Mouse (Mus musculus): ENCODE data around the gene Parvb.

Parvb gene

GRCm38 (mm10) chr15:84217969-84218782, 13.7 kb upstream of the Parvb start:
- no peak for DNase-seq

- no peak for DNase-seq
Observed at GRCm38 (mm10) chr15:84218783-84219271, 13.0 kb upstream of the Parvb start.

- DNase-seq = no peak
Observed at GRCm38 (mm10) chr15:84221539-84221938, 10.3 kb upstream of the Parvb start.

DNA sequence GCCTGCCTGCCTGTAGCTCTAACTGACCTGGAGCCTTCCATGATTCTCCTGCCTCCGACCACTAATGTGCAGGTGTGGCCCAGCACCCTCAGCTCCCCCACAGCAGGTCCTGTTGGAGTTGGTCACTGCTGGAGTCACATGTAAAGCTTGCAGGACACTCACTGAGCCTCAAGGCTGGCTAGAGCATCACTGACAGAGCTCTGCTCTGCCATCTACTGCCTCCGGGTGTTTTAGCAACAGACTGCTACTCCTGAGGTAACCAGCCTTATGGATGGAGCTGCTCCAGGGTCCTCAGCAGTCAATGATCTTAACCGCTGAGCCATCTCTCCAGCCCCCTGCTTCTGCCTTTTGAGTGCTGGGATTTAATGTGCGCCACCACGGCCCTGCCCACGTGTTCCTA, 8.4 kb upstream of the Parvb start:
- DNase-seq = peak; percentile 35

- DNase-seq = no peak
Observed at GRCm38 (mm10) chr15:84224779-84225178, 7.1 kb upstream of the Parvb start.

- DNase-seq = no peak
Observed at GRCm38 (mm10) chr15:84226918-84227317, 4.9 kb upstream of the Parvb start.

GRCm38 (mm10) chr15:84230661-84231060, 1.2 kb upstream of the Parvb start:
- no peak for DNase-seq

DNA sequence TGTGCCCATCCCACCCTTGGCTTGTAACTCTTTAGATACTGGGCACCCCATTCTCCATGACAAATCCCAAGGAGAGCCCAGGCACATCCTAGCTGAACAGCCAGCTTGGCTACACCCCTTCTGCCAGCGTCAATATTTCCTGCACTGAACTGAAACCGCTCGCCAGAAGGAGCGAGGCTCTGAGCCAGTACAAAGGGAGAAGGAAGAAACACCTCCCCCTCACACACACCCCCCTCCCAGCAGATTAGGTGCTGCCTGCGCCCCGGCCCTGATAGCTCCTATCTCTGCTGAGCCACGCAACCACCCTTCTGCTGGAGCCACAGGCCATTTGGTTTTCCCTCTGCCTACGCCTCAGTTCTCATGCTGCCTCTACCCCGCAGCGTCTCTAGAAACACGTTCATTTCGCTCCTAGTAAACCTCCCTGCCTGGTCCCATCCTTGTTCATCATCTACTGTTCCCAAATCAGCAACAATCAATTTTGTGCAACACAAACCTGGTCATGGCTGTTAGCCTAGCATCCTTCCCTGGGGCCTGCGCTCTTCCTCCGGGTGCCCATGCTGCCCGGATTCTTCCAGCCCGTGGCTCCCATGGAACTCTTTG, 630 bp upstream of the Parvb start:
- DNase-seq = peak; percentile 69

GRCm38 (mm10) chr15:84232609-84233008, 766 bp downstream of the Parvb start:
- no peak for DNase-seq

DNA sequence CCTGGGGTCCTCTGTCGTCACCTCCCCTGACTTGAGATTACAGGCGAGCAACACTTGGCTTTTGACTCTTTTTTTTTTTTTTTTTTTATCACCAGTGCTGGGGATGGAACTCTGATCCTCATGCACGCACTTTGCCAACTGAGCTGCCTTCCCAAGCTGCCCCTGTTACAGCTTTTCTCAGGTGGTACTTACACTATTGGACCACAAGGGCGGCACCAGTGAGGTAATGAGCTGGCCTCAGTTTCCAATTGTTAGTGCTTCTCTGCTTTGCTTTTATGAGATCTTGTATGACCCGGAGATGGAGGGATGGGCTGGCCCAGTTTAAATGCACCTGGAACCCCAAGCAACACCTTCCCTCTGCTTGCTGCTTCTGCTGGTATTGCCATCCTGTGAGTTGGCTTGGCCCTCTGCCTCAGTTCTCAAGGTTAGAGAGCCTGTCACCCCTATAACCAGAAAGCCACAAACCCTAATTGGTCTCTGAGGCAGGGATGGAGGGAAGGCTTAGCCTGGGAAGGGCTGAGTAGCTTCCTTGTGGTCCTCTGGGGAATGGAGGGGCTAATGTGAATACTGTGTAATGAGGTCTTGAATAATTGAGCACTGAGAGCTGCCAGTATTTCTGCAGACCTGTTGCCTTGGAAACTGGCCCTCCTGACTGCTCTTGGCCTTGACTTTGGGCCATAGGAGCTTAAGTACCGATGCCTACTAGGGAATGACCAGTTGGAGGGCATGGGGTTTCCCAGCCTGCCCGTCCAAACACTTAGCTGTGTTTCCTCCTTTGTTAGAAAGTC, 3.1 kb downstream of the Parvb start:
- DNase-seq = no peak

- no peak for DNase-seq
Observed at GRCm38 (mm10) chr15:84235646-84236045, 3.8 kb downstream of the Parvb start.

DNA sequence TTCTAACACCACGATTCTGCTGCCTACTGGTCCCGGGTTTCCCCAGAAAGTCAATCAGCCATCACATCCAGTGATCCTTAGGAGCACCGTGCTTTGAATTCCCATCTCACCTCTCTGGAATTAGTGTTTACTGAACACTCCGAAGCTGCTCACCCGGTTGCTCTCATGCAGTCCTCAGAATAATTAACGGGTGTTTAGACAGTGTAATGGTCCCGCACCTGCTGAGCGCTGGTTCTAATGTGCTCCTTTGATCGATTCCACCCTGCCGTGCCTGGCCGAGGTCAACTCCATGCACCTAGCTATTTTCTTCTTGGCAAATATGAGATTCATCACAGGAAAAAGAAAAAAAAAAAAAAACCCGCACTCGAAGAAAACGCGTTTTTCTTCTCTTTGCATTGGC, 6.7 kb downstream of the Parvb start:
- DNase-seq = no peak

DNA sequence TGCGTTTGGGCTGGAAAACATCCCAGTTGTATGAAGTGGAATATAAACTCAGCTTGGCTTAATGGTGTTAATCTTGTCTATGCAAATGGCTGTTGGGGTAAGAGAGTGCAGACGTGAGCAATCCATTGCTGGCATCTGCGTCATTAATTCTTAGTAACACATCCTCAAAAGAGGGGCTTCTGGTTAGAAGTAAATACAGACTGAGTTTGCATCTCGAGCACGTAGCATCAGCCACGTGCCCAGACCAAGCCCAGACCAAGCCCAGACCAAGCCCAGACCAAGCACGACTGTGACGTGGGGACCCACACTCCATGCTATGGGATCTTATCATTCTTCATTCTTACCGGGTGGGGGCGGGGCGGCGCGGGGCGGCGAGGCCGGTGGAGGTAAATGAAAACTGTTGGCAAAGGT, 7.2 kb downstream of the Parvb start:
- DNase-seq = no peak

GRCm38 (mm10) chr15:84241520-84241919, 9.7 kb downstream of the Parvb start:
- no peak for DNase-seq

DNA sequence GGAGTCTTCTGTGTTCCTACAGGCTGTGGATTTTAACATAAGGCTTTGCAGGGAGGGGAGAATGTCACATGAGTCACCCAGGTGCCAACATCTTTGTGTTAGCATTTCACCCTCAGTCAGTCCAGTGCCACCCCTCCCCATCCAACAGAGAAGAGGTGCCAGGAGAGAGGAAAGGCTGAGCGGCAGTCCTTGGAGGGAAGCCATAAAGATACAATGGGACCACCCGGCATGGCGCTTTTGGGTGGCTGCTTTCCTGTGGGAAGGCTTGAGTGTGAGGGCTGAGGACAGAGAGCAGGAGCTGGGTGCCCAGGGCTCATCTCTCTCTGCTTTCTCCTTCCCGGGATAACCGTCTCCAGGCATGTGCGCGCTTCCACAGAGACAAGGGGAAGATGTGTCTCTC, 13.3 kb downstream of the Parvb start:
- DNase-seq = no peak

DNA sequence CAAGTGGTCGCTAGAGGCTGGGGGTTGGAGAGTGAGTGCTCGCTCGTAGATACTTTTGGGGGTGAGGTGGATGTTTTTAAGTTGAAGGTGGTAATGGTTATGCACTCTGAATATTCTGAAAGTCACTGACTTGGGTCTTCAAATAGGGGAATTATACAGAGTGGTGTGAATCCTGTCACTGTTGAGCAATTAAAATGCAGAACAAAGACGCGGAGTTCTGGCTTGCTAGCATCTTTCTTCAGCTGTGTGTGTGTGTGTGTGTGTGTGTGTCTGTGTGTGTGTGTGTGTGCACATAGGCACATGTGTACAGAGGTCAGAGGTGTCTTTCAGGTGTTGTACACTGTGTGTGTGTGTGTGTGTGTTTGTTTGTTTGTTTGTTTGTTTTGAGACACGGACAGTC, 14.4 kb downstream of the Parvb start:
- no peak for DNase-seq

DNA sequence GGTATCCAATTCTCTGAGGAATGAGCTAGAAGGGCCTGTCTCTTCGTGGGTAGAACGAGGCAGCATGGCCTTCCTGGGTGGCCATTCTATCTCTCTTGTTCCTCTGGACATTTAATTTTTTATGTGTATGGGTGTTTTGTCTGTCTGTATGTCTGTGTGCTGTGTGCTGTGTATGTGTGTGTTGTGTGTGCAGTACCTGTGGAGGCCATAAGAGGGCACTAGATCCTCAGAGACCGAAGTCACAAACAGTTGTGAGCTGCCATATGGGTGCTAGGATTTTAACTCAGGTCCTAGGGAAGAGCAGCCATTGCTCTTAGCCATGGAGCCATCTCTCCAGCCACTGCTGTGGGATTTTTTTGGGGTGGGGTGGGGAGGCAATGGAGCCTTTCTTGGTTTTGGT, 15.5 kb downstream of the Parvb start:
- no peak for DNase-seq

GRCm38 (mm10) chr15:84251227-84251626, 19.4 kb downstream of the Parvb start:
- DNase-seq = no peak

GRCm38 (mm10) chr15:84252645-84253044, 20.8 kb downstream of the Parvb start:
- no peak for DNase-seq

DNA sequence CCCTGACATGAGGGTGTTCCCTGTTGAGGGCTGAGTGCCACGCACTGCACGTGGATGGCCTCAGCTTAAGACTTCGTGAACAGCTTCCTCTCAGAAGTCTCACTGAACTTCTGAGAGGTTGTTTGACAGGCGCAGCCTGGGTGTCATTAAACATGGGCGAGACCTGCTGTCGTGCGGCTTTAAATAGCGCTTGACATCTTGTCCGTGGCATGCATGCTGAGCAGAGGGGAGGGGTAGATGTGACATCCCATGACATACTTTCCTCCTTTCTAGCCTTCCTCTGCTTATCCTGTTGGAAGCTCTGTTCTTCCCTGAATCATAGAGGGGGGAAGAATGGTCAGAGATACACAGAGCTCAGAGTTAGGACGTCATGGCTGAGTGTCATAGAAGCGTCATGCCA, 21.9 kb downstream of the Parvb start:
- no peak for DNase-seq

- no peak for DNase-seq
Observed at GRCm38 (mm10) chr15:84254387-84254786, 22.5 kb downstream of the Parvb start.

DNA sequence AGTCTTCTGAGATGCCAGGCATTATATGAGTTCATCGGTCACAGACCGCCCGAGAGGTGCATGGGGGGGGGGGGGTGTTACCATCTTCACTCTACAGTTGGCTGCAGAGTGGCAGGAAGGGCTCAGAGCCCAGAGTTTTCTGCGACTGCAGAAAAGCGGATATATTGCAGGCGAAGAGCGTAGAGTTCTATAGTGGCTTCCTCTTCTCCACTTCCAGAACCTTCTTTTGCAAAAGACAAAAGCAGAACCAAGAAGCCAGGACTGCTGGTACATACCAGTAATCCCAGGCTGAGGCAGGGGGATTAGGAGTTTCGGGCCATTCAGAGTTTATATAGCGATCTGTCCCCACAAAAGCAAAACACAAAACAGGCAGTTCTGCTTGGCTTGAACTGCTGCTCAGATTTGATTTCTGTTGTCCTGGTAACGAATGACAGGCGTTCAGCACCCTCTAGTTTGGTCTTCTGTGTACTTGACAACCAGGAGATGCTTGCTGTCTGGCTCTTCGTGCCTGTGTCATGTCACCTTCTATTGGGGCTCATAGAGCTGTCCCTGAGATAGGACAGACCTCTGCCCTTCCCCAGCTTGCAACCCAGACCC, 24.5 kb downstream of the Parvb start:
- DNase-seq = no peak

DNA sequence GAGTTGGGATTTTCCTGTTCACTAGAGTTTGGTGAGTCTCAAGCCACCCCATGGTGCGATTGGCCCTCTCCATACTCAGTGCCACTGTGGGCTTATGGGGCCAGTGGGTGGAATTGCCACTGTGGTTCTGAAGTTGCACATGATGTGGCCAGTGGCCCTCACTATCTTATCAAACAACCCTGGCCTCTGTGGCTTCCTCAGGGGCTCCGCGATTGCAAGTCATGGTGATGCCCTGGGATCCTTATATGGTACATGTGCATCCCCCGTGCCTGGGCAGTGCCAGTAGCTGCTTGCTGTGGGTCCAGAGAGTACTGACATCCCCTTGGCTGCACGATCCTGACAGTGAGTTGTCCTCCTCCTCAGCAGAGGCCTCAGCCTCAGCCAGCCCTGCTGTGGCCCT, 25.0 kb downstream of the Parvb start:
- DNase-seq = no peak

Data from right cerebral cortex, postnatal 25 days (tissue).